Mouse (Mus musculus) gastrocnemius, postnatal 10 days (tissue): ENCODE results near the gene Zcchc14. TPM values are rescaled to one million over a fixed set of nuclear protein-coding genes. Genes with fewer than 3 reads are reported as not detected.
"Not testable (repeated sequence)": the region's sequence is repeated elsewhere in the genome, so short reads cannot be mapped to it uniquely, and the experiment has no call there.

Source experiments
- DNase-seq: peaks from one replicate; pipeline ENCODE4 v3.0.0; 2021; ENCODE audit warnings: mixed read lengths
- total RNA-seq, 2 experiments: library from RNA; stranded (reverse); gene quantifications; 2 replicates each; pipeline ENCODE4 v1.2.3; 2021

The Zcchc14 gene
- total RNA-seq, 2 experiments from 2014 or later = 25.0 to 33.1 TPM

DNA sequence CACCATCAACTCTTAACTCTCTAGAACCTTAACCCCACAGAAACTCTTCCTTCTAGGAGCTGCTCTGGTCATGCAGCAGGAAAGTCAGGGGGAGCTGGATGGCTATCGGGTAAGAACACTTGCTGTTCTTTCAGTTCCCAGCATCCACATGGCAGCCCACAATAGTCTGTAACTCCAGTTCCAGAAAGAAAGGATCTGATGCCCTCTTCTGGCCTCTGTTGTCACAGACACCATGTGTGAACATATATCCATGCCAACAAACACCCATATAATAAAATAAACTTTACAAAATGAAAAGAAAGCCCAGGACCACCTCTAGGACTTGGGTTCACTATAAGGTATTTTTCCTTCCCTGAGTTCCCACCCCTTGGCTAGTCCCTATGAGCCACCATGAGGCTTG is 30.8 kb downstream of the Zcchc14 start:
- DNase-seq = no peak

GRCm38 (mm10) chr8:121620801-121621516 is 31.7 kb downstream of the Zcchc14 start:
- peak; percentile 51 for DNase-seq

DNA sequence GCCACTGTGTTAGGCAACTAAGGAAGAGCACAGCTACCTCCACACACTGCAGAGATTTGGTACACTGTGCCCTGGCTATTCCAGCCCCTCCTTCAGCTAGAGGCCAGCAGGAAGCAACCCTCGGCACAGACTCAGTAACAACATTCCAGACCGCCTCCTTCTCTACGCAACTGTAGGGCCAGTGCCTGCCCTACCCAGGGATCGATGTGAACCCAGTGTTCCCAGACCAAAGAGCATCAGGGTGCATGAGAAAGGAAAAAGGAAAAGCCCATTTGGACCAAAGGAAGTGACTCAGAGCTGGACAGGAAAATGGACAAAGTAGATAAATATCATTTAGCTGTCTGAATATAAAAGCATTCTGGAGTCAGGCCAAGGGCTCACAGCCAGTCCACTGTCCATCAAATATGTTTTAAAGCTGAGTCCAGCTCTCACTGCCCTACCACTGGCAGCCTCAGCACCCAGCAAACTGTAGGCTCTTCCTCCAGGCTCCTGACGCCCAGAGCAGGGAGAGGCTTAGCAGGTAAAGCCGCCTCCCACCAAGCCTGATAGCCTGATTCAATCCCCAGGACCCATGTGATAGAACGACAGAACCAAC is 33.2 kb downstream of the Zcchc14 start:
- DNase-seq = no peak

DNA sequence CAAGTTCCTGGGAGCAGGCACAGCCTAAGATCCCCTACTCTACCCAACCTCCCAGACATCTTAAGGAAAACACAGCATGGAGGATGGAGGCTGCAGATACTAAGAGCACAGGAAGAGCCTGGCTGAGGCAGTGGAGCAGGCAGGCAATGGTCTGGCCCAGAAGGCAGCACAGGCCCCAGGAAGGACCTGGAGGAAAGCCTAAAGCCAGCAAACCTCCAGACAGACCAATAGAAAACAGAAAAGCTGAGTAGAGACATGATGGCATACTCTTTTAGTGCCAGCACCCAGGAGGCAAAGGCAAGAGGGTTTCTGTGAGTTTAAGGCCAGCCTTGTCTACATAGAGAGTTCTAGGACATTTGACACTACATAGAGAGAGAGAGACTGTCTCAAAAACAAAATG is 39.3 kb downstream of the Zcchc14 start:
- no peak for DNase-seq

GRCm38 (mm10) chr8:121609916-121610315 is 42.8 kb downstream of the Zcchc14 start:
- DNase-seq = no peak

DNA sequence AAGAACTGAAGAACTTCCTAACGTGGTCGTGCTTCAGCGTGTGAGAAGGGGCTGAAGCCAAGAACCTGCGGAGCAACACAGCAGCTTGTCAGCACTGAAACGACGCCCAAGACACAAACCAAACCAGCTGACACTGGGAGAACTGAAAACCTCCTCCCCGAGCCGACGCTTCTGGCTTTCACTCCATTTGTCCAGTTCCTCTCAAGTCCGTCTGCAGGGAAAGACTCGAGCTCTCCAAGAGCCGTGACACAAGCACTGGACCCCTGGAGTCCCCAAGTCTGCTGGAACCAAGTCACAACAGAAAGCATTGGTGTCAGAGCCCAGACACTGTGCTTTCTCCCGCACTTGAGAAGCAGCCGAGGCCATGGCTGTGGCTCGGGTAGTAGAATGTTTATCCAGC is 43.5 kb downstream of the Zcchc14 start:
- DNase-seq = no peak

DNA sequence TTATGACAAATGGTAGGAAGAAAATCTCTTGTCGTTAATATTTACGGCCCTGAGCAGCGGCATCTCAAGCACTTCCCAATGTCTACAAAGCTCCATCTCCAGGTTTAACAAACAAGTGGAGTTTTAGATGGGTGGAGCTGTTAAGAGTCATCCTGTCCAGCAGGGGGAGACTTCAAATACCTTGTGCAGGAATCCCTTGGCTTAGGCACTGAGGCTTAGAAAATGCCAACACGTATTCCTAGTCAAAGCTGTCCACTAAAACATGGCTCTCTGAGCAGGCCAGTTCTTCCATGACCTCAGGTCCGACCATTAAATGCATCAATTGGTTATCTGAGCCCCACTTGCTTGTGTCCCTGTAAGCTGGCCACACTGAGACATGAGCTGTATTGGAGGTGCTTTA is 45.0 kb downstream of the Zcchc14 start:
- DNase-seq = no peak

- DNase-seq = no peak
Observed at GRCm38 (mm10) chr8:121603801-121604200, 48.9 kb downstream of the Zcchc14 start.

- DNase-seq = peak; percentile 66
Observed at GRCm38 (mm10) chr8:121602860-121603259, 49.8 kb downstream of the Zcchc14 start.

DNA sequence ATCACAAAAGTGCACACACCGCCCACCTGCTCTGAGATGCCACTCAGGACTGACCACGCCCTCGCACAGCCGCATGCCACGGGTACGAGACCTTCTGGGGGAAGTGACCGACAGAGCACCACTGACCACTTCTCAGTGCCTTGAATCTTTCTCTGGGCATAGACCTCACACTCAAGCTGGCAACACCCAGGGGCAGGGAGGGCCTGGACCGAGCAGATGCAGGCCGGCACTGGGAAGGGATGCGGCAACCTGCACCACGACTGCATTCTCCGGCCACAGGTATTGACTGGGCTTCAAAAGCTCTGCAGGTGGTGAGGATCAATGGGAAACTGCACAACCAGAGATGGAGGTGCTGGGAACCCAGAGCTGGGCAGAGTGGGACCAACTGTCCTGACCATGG is 50.3 kb downstream of the Zcchc14 start:
- no peak for DNase-seq

DNA sequence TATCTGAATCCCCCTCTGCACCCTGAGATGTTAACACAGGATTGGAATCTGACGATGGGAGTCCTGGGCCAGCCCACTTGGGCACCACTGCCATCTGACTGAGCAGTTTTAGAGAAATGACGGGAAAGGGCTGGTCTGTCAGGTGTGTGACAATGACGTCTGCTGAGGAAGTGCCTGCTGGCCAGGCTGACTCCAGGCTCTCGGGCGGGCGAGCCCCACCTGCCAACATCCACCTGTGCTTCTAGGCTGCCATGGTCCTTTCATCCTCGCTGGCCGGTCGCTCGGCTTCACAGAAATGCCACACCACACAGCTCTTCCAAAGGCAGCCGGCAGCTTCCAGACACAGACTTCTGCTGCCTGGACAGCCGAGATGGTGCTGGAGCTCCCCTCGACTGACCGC is 52.9 kb downstream of the Zcchc14 start:
- no peak for DNase-seq

GRCm38 (mm10) chr8:121598892-121599291 is 53.8 kb downstream of the Zcchc14 start:
- DNase-seq = peak; percentile 85

GRCm38 (mm10) chr8:121598190-121598589 is 54.5 kb downstream of the Zcchc14 start:
- no peak for DNase-seq

DNA sequence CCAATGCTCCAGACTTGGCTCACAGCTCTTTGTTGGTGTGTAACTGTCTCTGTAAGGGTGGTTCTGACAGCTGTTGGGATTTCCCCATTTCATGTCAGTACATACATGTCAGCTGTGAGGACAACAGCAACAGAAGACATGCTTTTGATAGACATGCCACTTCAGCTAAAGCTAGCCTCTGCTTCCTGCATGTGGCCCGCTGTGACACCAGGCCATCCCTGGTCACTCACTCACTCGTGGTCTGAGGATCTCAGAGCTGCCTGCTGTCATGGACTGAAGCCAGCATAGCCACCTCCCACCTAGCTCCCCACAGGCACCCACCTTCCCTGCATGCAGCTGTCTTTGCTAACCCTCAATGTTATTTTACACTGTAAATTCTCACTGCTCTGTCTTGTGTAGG is 55.2 kb downstream of the Zcchc14 start:
- DNase-seq = not testable (repeated sequence)

DNA sequence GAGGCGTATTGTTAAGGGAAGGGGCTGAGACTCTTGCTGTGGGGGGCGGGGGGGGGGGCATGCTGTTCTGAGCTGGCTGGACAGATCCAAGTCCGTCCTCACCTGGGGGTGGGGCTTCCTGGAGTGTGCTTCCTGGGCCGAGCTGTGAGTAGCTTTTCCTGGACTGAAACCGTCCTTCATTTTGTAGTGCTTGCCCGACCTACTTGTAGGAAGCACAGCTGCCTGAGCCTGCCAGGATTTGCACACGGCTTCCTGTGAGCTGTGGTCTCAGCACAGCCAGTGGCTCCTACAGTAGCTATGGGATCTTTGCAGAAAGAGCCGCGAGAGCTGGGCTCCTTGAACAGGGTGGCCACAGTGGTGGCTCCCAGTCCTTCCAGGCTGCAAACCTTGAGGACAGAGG is 58.7 kb downstream of the Zcchc14 start:
- no peak for DNase-seq

GRCm38 (mm10) chr8:121593293-121593692 is 59.4 kb downstream of the Zcchc14 start:
- DNase-seq = no peak

GRCm38 (mm10) chr8:121591178-121592066 is 61.3 kb downstream of the Zcchc14 start:
- no peak for DNase-seq

GRCm38 (mm10) chr8:121590203-121591177 is 62.2 kb downstream of the Zcchc14 start, which contains the start of gene Map1lc3b:
Gene Map1lc3b (plus strand): TSS chr8:121590361.
- peak; percentile 97 for DNase-seq

DNA sequence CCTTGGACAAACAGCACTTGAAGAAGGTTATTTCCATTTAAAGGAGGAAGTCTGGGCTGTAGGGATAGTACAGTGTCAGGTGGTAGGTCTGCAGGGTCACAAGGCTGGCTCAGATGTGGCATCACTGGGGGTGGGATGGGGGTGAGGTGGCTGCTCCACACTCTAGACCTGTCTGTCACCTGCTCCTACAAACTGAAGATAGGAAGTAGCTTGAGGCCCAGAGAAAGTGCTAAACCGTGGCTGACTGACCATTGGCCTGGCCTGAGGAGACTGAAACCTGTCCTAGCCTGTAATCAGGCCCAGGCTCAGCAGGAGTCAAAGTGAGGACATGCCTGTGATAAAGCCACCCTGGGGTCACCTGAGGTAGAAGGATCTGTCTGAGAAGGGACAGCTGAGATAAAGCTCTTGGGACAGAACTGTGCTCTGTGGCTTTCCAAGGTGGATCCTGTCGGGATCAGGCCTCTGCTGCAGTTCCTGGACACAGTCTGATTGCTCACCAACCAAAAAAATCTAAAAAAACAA is 63.4 kb downstream of the Zcchc14 start:
- DNase-seq = no peak

DNA sequence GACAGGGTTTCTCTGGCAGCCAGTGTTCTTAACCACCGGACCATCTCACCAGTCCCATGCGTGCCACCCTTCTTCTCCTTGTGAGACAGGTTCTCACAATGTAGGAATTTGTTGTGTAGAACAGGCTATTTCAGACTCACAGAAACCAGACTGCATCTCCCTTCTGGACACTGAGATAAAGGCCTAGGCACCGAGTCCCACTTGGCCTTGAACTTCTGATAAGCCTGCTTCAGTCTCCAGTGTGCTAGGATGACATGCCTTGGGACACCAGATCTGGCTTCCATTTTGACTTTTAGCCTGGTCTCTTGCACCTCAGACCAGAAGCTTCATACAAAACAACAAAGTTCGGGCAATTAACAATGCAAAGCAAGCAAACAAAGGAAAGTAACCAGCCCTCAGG is 64.0 kb downstream of the Zcchc14 start:
- DNase-seq = no peak

DNA sequence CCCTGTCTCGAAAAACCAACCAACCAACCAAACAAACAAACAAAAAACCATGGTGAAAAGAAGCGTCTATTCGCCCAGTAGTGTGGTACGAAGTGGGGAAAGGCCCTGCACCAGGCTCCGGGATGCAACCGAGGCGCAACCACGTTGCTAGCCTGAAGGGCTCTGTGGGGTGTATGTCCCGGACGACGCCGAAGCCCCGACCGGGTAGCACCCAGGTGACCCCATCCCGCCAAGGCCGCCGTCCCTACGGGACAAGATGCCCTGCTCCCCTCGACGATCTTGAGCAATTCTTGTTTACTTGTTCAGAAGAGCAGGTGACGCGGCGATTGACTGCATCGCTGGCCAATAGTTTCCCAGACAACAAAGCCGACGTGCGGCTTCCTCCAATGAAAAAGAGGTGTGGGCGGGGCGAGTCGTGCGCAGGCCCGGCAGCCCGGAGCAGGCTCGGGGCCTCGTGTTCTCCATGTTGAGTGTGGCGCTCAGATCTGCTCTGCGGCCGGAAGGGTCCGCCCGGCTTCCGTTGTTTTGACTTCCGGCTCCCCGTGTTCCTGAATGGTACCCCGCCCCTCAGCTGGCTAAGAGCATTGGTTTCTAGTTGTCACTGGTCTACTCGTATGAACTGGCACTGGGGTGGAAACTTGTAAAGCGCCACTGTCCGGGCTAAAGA is 67.4 kb downstream of the Zcchc14 start:
- peak; percentile 100 for DNase-seq
